Mouse (Mus musculus) stomach, embryonic 15.5 days (tissue): ENCODE results near the gene Mfsd7a. TPM values are rescaled to one million over a fixed set of nuclear protein-coding genes. Genes with fewer than 3 reads are reported as not detected.

Experiments used
- ATAC-seq: fragments of 200-750 bp; cut with Nextera tagmentation; 2 replicates; pipeline ENCODE4 v1.8.0; 2017; ENCODE audit warnings: low read depth, moderate number of reproducible peaks, moderate TSS enrichment; ENCODE audit not compliant: insufficient read depth, low FRiP score
- H3K27ac ChIP-seq: fragments of 300-500 bp; sonication (generic); 2 replicates; pipeline ENCODE4 v1.5.1; 2015; ENCODE audit warnings: mild to moderate bottlenecking, inconsistent platforms
- H3K27me3 ChIP-seq: fragments of 300-500 bp; sonication (generic); replicated peaks from 2 replicates; pipeline ENCODE4 v1.6.1; 2015; ENCODE audit warnings: inconsistent platforms
- H3K36me3 ChIP-seq: fragments of 300-500 bp; sonication (generic); 2 replicates; pipeline ENCODE4 v1.6.1; 2015; ENCODE audit warnings: inconsistent platforms
- H3K4me1 ChIP-seq: fragments of 300-500 bp; sonication (generic); 2 replicates; pipeline ENCODE4 v1.6.1; 2015; ENCODE audit warnings: inconsistent platforms
- H3K4me2 ChIP-seq: fragments of 300-500 bp; sonication (generic); 2 replicates; pipeline ENCODE4 v1.6.1; 2015; ENCODE audit warnings: mild to moderate bottlenecking, inconsistent platforms
- H3K4me3 ChIP-seq: fragments of 300-500 bp; sonication (generic); replicated peaks from 2 replicates; pipeline ENCODE4 v1.5.1; 2015; ENCODE audit warnings: inconsistent platforms
- H3K9ac ChIP-seq: fragments of 300-500 bp; sonication (generic); 2 replicates; pipeline ENCODE4 v1.6.1; 2015; ENCODE audit warnings: inconsistent platforms
- H3K9me3 ChIP-seq: fragments of 300-500 bp; sonication (generic); 2 replicates; pipeline ENCODE4 v1.6.1; 2016; ENCODE audit warnings: inconsistent platforms
- WGBS: fragments of 180-500 bp; shearing (Covaris S2); methylation state at CpG from one replicate; pipeline ENCODE4 v1.1.7; 2015; 5-methylcytosine and 5-hydroxymethylcytosine counted together
- polyA plus RNA-seq: library from polyadenylated mRNA; unstranded; fragments of >200 nt; fragmentation: Nextera tagmentation; extraction: Ambion mirVana; gene quantifications from 2 replicates; pipeline ENCODE4 v1.2.1, GENCODE M21; 2015

Gene Mfsd7a
- polyA plus RNA-seq, 1 experiment from 2014 or later, result 0.69 TPM

DNA sequence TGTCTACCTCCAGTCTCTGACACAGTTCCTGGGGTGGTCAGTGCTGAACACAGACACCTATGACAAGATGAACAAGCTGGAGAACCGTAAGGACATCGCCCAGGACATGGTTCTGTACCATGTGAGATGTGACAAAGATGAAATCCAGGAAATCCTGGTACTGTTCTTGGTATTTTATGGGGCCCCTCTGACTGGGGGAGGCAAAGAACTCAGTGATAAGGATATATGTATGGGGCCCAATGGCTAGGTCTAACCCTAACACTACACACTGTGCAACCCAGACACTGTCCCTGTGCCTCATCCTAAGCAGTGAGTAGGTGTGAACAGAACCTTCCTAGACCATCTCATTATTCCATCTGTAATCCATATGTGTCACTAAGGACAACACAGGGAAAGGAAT is 25.3 kb downstream of the Mfsd7a start:
- Histone ChIP-seq H3K9me3 (no peaks in the 10 kb centered on the region), H3K4me2 (no peak overlapping the region), H3K27ac (no peak overlapping the region), H3K4me1 (no peaks in the 10 kb centered on the region), H3K4me3 (no peak overlapping the region), H3K9ac (no peak overlapping the region), H3K36me3 (no peaks in the 10 kb centered on the region), H3K27me3 (no peaks in the 10 kb centered on the region)
- no peak for ATAC-seq
- 84% methylated on average over 2 of the region's 2 CpGs for WGBS

DNA sequence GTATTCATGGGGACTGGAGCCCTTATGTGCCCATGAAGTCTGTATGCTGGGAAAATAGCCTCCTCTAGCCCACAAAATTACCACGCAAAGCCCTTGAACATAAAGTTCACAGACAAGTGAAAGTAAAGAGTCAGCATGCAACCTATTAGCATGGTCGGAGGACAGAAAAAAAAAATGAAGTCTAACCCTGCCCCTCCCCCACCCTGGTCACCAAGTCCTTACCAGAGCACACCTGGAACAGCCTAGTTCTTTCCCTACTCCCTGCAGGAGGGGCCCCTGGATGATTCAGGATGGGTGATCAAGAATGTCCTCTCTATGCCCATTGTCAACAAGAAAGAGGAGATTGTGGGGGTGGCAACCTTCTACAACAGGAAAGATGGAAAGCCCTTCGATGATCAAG is 25.9 kb downstream of the Mfsd7a start:
- H3K4me2 ChIP-seq, result no peak overlapping the region
- no peak overlapping the region for H3K27ac ChIP-seq
- H3K9ac ChIP-seq, result no peak overlapping the region
- H3K9me3 ChIP-seq, result no peaks in the 10 kb centered on the region
- ATAC-seq, result no peak
- WGBS, result 67% methylated on average over 3 of the region's 3 CpGs
- no peaks in the 10 kb centered on the region for H3K27me3 ChIP-seq
- no peak overlapping the region for H3K4me3 ChIP-seq
- H3K36me3 ChIP-seq, result no peaks in the 10 kb centered on the region
- H3K4me1 ChIP-seq, result no peaks in the 10 kb centered on the region

DNA sequence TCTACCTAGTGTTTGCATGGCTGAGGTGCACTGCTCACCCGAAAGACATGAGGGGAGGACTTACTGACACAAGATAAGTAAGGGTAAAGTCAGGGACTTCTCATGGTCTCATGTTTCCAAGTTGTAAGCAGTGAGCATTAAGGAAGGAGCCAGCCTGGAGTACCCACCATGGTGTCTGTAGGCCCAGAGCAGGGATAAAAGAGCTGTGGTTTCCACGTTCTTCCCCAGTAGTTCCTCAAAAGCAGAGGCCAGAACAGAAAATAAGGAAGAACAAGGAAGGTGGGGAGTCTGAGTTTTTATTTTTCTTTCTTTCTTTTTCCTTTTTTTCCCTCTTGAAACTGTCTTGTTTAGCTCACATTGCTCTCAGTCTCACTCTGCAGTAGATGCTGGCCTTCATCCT is 34.0 kb downstream of the Mfsd7a start:
- ATAC-seq, result no peak
- Histone ChIP-seq H3K4me3 (no peak overlapping the region), H3K4me1 (no peaks in the 10 kb centered on the region), H3K36me3 (no peaks in the 10 kb centered on the region), H3K9ac (no peak overlapping the region), H3K27me3 (no peaks in the 10 kb centered on the region), H3K27ac (no peak overlapping the region), H3K4me2 (no peak overlapping the region), H3K9me3 (no peaks in the 10 kb centered on the region)
- WGBS, result 69% methylated on average over 2 of the region's 2 CpGs

DNA sequence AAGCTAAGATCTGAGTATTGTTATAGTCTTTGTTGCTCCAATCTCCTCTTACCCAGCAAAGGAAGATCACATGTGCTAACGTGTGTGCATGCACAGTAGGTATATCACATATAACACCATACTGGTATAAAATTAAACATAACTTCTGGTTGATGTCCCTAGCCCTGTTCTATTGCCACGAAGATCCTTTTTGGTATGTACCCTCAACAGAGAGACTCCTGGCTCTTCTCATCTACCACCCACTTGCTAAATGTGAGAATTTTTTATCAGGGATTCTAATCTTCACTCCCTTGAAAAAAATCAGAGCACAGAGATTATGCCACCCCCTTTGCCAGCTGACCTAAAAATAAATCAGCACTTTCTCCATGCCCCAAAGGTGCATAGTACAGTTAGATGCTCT is 41.7 kb downstream of the Mfsd7a start:
- H3K27ac ChIP-seq, result no peak overlapping the region
- WGBS, result 72% methylated on average over 2 of the region's 2 CpGs
- no peak overlapping the region for H3K4me2 ChIP-seq
- H3K4me1 ChIP-seq, result no peaks in the 10 kb centered on the region
- H3K9me3 ChIP-seq, result no peaks in the 10 kb centered on the region
- ATAC-seq, result no peak
- H3K36me3 ChIP-seq, result no peaks in the 10 kb centered on the region
- no peak overlapping the region for H3K4me3 ChIP-seq
- no peak overlapping the region for H3K9ac ChIP-seq
- H3K27me3 ChIP-seq, result no peaks in the 10 kb centered on the region

DNA sequence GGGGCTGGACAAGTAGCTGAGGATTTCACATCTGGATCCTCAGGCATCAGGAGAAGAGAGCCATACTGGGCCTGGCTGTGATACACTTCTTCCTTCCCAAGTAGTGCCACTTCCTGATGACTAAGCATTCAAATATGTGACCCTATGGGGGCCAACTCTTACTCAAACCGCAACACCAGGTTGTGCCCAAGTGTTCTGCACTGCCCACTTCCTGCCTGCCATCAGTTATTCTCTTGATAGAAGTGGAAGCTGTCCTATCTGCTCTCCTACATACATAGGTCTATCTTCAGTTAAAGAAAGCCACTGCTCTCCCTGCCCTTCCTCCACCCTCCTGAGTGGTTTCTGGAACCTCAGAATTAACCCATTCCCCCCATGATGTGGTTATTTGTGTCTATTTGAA is 43.2 kb downstream of the Mfsd7a start:
- ATAC-seq, result no peak
- Histone ChIP-seq H3K9ac (no peak overlapping the region), H3K4me1 (no peaks in the 10 kb centered on the region), H3K4me2 (no peak overlapping the region), H3K9me3 (no peaks in the 10 kb centered on the region), H3K27ac (no peak overlapping the region), H3K4me3 (no peak overlapping the region), H3K27me3 (no peaks in the 10 kb centered on the region), H3K36me3 (no peaks in the 10 kb centered on the region)
- 64% methylated on average over 1 of the region's 1 CpGs for WGBS

DNA sequence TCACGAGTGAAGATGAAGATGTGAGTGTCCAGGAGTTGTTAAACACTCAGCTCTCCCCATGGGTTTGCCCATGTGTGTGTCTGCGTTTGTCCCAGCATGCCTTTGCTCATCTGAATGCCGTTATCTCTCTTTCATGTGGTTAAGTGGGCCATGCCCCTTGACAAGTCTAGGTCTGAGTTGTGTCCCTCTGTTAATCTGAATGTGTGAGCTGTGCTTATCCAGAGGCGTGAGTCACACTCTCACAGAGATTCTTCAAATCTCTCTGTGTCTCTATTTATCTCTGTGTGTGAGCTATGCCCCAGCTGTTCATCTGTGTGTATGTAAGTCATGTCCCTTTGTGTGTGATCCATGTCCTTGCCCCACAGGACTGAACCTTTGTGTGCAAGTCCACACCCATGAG is 45.2 kb downstream of the Mfsd7a start:
- WGBS, result 69% methylated on average over 4 of the region's 4 CpGs

More for the DNA sequence above, 45.2 kb downstream of the Mfsd7a start:
- Histone ChIP-seq H3K27ac (no peak overlapping the region), H3K27me3 (no peaks in the 10 kb centered on the region), H3K9ac (no peak overlapping the region), H3K36me3 (no peaks in the 10 kb centered on the region), H3K9me3 (no peaks in the 10 kb centered on the region), H3K4me2 (no peak overlapping the region), H3K4me3 (no peak overlapping the region), H3K4me1 (no peaks in the 10 kb centered on the region)
- no peak for ATAC-seq

Other genes starting within 250 kb of the Mfsd7a start
- gene Dr1, start 180.0 kb downstream of the Mfsd7a start, polyA plus RNA-seq, result 39.7 and 41.1 TPM in 2 replicates
- gene Pigg, start 136.3 kb downstream of the Mfsd7a start, polyA plus RNA-seq, result 6.5 and 6.7 TPM in 2 replicates
- gene Gm42517, start 81.0 kb downstream of the Mfsd7a start, polyA plus RNA-seq, result 0.06 and 0.09 TPM in 2 replicates
- 0.18 and 0.39 TPM in 2 replicates for gene Pde6b, start 60.5 kb downstream of the Mfsd7a start, polyA plus RNA-seq
- 401 and 426 TPM in 2 replicates for gene Atp5k, start 14.4 kb downstream of the Mfsd7a start, polyA plus RNA-seq
- gene Pcgf3, start 12.3 kb upstream of the Mfsd7a start, polyA plus RNA-seq, result 17.7 and 19.1 TPM in 2 replicates
- 2.6 and 3.0 TPM in 2 replicates for gene Cplx1, start 101.1 kb upstream of the Mfsd7a start, polyA plus RNA-seq
- 48.8 and 59.5 TPM in 2 replicates for gene Gak, start 180.9 kb upstream of the Mfsd7a start, polyA plus RNA-seq
- gene Tmem175, start 180.9 kb upstream of the Mfsd7a start, polyA plus RNA-seq, result 23.9 and 26.5 TPM in 2 replicates
- 13.4 and 13.9 TPM in 2 replicates for gene Idua, start 211.4 kb upstream of the Mfsd7a start, polyA plus RNA-seq
- gene Dgkq, start 220.8 kb upstream of the Mfsd7a start, polyA plus RNA-seq, result 10.6 and 11.0 TPM in 2 replicates
- 2.3 and 2.6 TPM in 2 replicates for gene Slc26a1, start 226.7 kb upstream of the Mfsd7a start, polyA plus RNA-seq
- 25.9 and 26.4 TPM in 2 replicates for gene Fgfrl1, start 243.5 kb upstream of the Mfsd7a start, polyA plus RNA-seq